Mouse (Mus musculus): ENCODE measurements around the gene Trim25. TPM values are rescaled to one million over a fixed set of nuclear protein-coding genes. Genes with fewer than 3 reads are reported as not detected.

Gene Trim25
- polyA plus RNA-seq, 1 experiment from 2014 or later, result 24.2 TPM

DNA sequence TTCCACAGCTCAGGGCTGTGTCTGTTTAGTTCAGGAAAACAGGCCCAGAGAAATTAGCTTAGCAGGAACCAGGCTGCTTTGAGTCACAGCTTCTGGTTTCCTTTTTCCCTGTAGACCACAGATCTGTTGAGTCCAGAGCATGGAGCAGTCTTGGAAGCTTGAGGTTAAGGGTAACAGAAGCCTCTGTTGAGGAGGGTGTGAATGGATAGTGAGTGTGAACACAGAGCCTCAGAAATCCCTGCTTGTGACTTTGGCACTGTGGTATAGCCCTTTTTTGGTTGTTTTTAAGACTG lies 1.3 kb downstream of the Trim25 start:
- peak overlapping the region; percentile 87 for H3K9ac ChIP-seq (ENCODE audit: low read length)
- peak overlapping the region; percentile 71 for H3K4me3 ChIP-seq (ENCODE audit: low read length)
- no peak for ATAC-seq (ENCODE audit: low read depth)
- peak overlapping the region; percentile 67 for H3K4me2 ChIP-seq (ENCODE audit: low read depth, low read length)
- H3K27me3 ChIP-seq (ENCODE audit: control insufficient read depth, insufficient read depth, low read depth, low read length), result no peaks in the 10 kb centered on the region
- peaks cover 28% of the 10 kb centered on the region for H3K4me1 ChIP-seq (replicated peaks; ENCODE audit: control insufficient read depth, insufficient read depth, low read length)
- peak overlapping the region; percentile 68 for H3K27ac ChIP-seq (ENCODE audit: low read length)
- H3K9me3 ChIP-seq (ENCODE audit: control insufficient read depth, low read length), result no peaks in the 10 kb centered on the region
- no peaks in the 10 kb centered on the region; the same call in 1 of the 2 replicates for H3K36me3 ChIP-seq (ENCODE audit: control insufficient read depth, insufficient read depth, low read length)

DNA sequence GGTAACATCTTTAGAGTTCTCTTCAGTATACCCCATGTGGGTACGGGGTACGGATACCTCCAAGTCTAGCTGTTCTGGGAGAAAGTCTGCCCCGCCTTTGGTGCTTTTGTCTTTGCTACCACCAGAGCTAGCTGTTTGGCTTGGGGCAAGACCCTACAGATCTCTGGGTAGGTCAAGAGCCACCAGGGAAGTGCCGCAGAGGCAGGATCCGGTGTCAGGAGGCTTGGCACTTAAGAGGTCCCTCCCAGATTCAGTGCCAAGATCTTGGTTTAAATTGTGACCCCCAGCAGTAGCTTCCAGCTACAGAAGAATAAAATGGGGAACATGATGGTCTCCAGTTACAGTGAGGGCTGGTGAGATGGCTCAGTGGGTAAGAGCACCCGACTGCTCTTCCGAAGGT lies 2.4 kb downstream of the Trim25 start:
- H3K4me1 ChIP-seq (replicated peaks; ENCODE audit: control insufficient read depth, insufficient read depth, low read length), result peaks cover 28% of the 10 kb centered on the region
- no peaks in the 10 kb centered on the region for H3K9me3 ChIP-seq (ENCODE audit: control insufficient read depth, low read length)
- no peaks in the 10 kb centered on the region for H3K27me3 ChIP-seq (ENCODE audit: control insufficient read depth, insufficient read depth, low read depth, low read length)
- peaks cover 4% of the 10 kb centered on the region; the same call in 1 of the 2 replicates for H3K36me3 ChIP-seq (ENCODE audit: control insufficient read depth, insufficient read depth, low read length)
- H3K9ac ChIP-seq (ENCODE audit: low read length), result no peak overlapping the region
- peak overlapping the region; percentile 67 for H3K4me2 ChIP-seq (ENCODE audit: low read depth, low read length)
- H3K27ac ChIP-seq (ENCODE audit: low read length), result no peak overlapping the region
- H3K4me3 ChIP-seq (ENCODE audit: low read length), result peak overlapping the region; percentile 1; the same call in 1 of the 2 replicates
- no peak for ATAC-seq (ENCODE audit: low read depth)
- 87% methylated on average over 7 of the region's 7 CpGs for WGBS

DNA sequence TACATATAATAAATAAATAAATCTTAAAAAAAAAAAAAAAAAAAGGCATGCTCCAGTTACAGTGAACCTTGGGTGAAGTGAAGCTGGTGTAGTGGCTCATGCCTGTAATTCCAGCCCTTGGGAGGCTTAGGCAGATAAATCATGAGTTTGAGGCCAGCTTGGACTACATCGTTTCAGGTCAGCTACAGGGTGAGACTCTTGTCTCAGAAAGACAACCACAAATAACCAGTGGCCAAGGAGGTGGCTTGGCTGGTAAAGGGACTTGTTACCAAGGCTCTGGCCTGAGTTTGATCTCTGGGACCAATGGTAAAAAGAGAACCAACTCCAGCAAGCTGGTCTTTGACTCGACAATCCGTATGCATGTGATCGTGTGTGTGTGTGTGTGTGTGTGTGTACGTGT lies 2.9 kb downstream of the Trim25 start:
- 84% methylated on average over 5 of the region's 5 CpGs for WGBS
- Histone ChIP-seq H3K4me2 (ENCODE audit: low read depth, low read length) (peak overlapping the region; percentile 45), H3K36me3 (ENCODE audit: control insufficient read depth, insufficient read depth, low read length) (peaks cover 6% of the 10 kb centered on the region; the same call in 1 of the 2 replicates), H3K9me3 (ENCODE audit: control insufficient read depth, low read length) (no peaks in the 10 kb centered on the region), H3K4me1 (replicated peaks; ENCODE audit: control insufficient read depth, insufficient read depth, low read length) (peaks cover 28% of the 10 kb centered on the region), H3K27me3 (ENCODE audit: control insufficient read depth, insufficient read depth, low read depth, low read length) (no peaks in the 10 kb centered on the region), H3K27ac (ENCODE audit: low read length) (no peak overlapping the region), H3K9ac (ENCODE audit: low read length) (no peak overlapping the region; the same call in 1 of the 2 replicates), H3K4me3 (ENCODE audit: low read length) (peak overlapping the region; percentile 1)
- ATAC-seq (ENCODE audit: low read depth), result no peak

DNA sequence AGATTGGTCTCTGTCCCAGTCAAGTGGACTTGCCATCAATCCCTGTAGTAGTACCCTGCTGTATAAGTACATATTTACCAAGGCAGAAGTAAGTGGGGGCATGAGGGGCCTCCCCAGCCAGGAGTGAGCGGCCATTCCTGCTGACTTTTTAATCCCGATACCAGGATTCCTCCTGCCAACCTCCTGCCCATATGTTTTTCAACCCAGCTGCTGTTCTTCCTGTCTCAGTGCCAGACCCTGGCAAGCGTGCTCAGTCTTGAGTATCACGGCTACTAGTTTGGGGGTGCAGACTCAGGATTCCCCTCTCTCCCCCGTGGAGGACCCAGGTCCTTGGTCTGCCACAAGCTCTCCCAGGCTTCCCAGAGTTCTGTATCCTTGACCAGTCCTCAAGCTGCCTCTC lies 3.4 kb downstream of the Trim25 start:
- no peak for ATAC-seq (ENCODE audit: low read depth)
- H3K27ac ChIP-seq (ENCODE audit: low read length), result peak overlapping the region; percentile 62
- H3K4me3 ChIP-seq (ENCODE audit: low read length), result peak overlapping the region; percentile 10
- peaks cover 28% of the 10 kb centered on the region for H3K4me1 ChIP-seq (replicated peaks; ENCODE audit: control insufficient read depth, insufficient read depth, low read length)
- WGBS, result 41% methylated on average over 5 of the region's 5 CpGs
- H3K27me3 ChIP-seq (ENCODE audit: control insufficient read depth, insufficient read depth, low read depth, low read length), result no peaks in the 10 kb centered on the region
- H3K9me3 ChIP-seq (ENCODE audit: control insufficient read depth, low read length), result no peaks in the 10 kb centered on the region
- peaks cover 7% of the 10 kb centered on the region; the same call in 1 of the 2 replicates for H3K36me3 ChIP-seq (ENCODE audit: control insufficient read depth, insufficient read depth, low read length)
- H3K4me2 ChIP-seq (ENCODE audit: low read depth, low read length), result peak overlapping the region; percentile 45
- H3K9ac ChIP-seq (ENCODE audit: low read length), result peak overlapping the region; percentile 42; the same call in 1 of the 2 replicates

DNA sequence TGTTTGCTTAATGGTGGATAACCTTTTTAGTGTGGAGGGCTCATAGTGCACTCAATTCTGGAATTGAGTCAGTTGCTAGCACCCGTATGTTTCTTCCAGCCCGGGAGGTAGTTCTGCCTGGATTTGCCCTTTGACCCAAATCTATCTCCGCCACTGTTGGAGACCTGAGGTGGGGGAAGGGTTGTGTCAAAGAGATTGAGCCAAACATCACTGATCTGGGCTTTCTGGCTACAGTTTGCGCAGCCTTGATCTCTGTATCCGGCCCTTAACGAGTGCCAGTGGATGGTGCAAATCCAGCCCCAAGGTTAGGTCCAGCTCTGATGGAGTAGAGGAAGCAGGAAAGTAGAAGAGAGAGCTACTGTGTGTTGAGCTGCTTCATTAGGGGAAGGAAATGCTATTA lies 3.9 kb downstream of the Trim25 start:
- Histone ChIP-seq H3K27ac (ENCODE audit: low read length) (peak overlapping the region; percentile 62), H3K27me3 (ENCODE audit: control insufficient read depth, insufficient read depth, low read depth, low read length) (no peaks in the 10 kb centered on the region), H3K4me2 (ENCODE audit: low read depth, low read length) (peak overlapping the region; percentile 45), H3K9ac (ENCODE audit: low read length) (0 out of 2 replicates have a peak overlapping the region, but pooled peaks have one; percentile 42), H3K4me3 (ENCODE audit: low read length) (peak overlapping the region; percentile 10; the same call in 1 of the 2 replicates), H3K36me3 (ENCODE audit: control insufficient read depth, insufficient read depth, low read length) (peaks cover 7% of the 10 kb centered on the region; the same call in 1 of the 2 replicates), H3K9me3 (ENCODE audit: control insufficient read depth, low read length) (no peaks in the 10 kb centered on the region), H3K4me1 (replicated peaks; ENCODE audit: control insufficient read depth, insufficient read depth, low read length) (peaks cover 28% of the 10 kb centered on the region)
- WGBS, result 21% methylated on average over 6 of the region's 6 CpGs
- no peak for ATAC-seq (ENCODE audit: low read depth)

DNA sequence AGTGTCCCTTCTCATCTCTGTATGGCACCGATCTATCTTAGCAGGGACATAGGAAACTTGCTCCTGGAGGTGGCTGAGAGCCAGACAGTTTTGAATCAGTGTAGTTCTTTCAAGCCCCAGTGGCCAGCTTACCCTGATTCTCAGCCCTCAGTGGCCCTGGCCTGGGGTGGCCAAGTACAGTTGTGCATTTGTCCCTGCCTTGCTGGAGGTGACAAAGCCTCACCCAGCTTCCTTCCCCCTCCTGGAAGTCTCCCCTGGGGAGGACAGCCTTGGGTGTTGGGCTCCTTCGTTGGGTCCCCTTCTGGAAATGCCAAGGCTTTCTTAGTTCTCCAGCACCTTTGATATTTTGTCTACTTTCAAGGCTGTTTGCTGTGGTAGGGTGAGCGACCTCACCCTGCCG lies 4.5 kb downstream of the Trim25 start:
- no peak overlapping the region for H3K4me3 ChIP-seq (ENCODE audit: low read length)
- H3K9ac ChIP-seq (ENCODE audit: low read length), result no peak overlapping the region
- H3K9me3 ChIP-seq (ENCODE audit: control insufficient read depth, low read length), result no peaks in the 10 kb centered on the region
- H3K4me2 ChIP-seq (ENCODE audit: low read depth, low read length), result no peak overlapping the region
- ATAC-seq (ENCODE audit: low read depth), result no peak
- peak overlapping the region; percentile 46 for H3K27ac ChIP-seq (ENCODE audit: low read length)
- H3K4me1 ChIP-seq (replicated peaks; ENCODE audit: control insufficient read depth, insufficient read depth, low read length), result peaks cover 28% of the 10 kb centered on the region
- no peaks in the 10 kb centered on the region for H3K27me3 ChIP-seq (ENCODE audit: control insufficient read depth, insufficient read depth, low read depth, low read length)
- 53% methylated on average over 4 of the region's 4 CpGs for WGBS
- peaks cover 7% of the 10 kb centered on the region; the same call in 1 of the 2 replicates for H3K36me3 ChIP-seq (ENCODE audit: control insufficient read depth, insufficient read depth, low read length)

DNA sequence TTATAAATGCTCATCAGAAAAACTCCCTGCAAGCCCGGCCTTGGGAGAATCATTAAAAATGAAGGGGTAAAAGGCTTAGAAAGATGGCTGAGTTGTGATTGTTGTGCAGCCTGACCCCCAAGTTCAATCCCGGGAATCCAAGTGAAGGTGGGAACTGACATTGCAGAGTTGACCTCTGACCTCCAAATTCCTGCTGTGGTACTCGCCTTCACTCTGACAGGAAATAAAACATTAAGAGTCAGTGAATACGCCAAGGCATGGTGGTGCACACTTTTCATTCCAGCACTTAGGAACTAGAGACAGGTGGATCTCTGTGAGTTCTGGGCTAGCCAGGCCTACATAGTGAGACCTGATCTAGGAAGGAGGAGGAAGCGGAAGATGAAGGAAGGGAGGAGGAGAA lies 6.3 kb downstream of the Trim25 start:
- ATAC-seq (ENCODE audit: low read depth), result no peak
- 54% methylated on average over 5 of the region's 5 CpGs for WGBS
- no peak overlapping the region for H3K9ac ChIP-seq (ENCODE audit: low read length)

DNA sequence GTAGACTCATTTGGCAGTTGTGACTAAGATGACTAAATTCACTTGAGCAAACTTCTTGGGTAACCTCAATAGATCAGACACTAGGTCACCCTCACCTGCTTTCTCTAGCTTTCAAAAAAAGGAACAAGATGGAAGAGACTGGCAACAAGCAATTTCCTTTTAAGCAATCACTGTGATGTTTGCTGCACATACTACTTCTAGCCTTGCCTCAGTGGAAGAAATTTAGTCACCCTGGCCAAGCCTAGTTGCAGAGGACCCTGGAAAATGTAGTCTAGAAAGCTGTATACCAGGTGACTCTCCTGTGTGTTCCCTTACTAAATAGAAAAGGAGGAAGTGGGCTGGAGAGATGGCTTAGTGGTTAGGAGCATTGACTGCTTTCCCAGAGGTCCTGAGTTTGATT lies 7.2 kb downstream of the Trim25 start:
- H3K36me3 ChIP-seq (ENCODE audit: control insufficient read depth, insufficient read depth, low read length), result peaks cover 13% of the 10 kb centered on the region
- no peak overlapping the region for H3K4me3 ChIP-seq (ENCODE audit: low read length)
- H3K4me1 ChIP-seq (replicated peaks; ENCODE audit: control insufficient read depth, insufficient read depth, low read length), result peaks cover 18% of the 10 kb centered on the region
- ATAC-seq (ENCODE audit: low read depth), result no peak
- H3K9me3 ChIP-seq (ENCODE audit: control insufficient read depth, low read length), result no peaks in the 10 kb centered on the region
- no peak overlapping the region for H3K4me2 ChIP-seq (ENCODE audit: low read depth, low read length)
- H3K27me3 ChIP-seq (ENCODE audit: control insufficient read depth, insufficient read depth, low read depth, low read length), result no peaks in the 10 kb centered on the region
- H3K9ac ChIP-seq (ENCODE audit: low read length), result no peak overlapping the region
- H3K27ac ChIP-seq (ENCODE audit: low read length), result no peak overlapping the region

More for the DNA sequence above, 6.3 kb downstream of the Trim25 start:
- H3K4me3 ChIP-seq (ENCODE audit: low read length), result no peak overlapping the region
- H3K27ac ChIP-seq (ENCODE audit: low read length), result no peak overlapping the region
- H3K4me1 ChIP-seq (replicated peaks; ENCODE audit: control insufficient read depth, insufficient read depth, low read length), result peaks cover 20% of the 10 kb centered on the region
- H3K27me3 ChIP-seq (ENCODE audit: control insufficient read depth, insufficient read depth, low read depth, low read length), result no peaks in the 10 kb centered on the region
- no peaks in the 10 kb centered on the region for H3K9me3 ChIP-seq (ENCODE audit: control insufficient read depth, low read length)
- H3K36me3 ChIP-seq (ENCODE audit: control insufficient read depth, insufficient read depth, low read length), result peaks cover 7% of the 10 kb centered on the region
- no peak overlapping the region for H3K4me2 ChIP-seq (ENCODE audit: low read depth, low read length)

DNA sequence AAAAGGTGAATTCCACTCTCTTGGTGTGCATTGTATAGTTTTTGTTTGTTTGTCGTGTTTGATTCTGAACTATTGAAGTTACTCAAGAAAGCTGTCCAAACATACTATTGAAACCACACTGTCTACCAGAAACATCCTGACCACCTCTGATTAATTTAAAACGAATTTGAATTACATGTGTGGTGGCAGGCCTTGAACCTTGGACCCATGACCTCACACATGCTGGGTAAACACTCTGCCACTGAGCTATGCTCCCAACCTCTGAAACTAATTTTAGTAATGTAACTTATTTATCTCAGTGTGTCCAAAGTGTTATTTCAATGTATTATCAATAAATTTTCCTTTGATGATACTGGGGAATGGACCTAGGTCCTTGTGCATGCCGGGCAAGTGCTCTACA lies 8.4 kb downstream of the Trim25 start:
- H3K4me3 ChIP-seq (ENCODE audit: low read length), result no peak overlapping the region
- 87% methylated on average over 3 of the region's 3 CpGs for WGBS

DNA sequence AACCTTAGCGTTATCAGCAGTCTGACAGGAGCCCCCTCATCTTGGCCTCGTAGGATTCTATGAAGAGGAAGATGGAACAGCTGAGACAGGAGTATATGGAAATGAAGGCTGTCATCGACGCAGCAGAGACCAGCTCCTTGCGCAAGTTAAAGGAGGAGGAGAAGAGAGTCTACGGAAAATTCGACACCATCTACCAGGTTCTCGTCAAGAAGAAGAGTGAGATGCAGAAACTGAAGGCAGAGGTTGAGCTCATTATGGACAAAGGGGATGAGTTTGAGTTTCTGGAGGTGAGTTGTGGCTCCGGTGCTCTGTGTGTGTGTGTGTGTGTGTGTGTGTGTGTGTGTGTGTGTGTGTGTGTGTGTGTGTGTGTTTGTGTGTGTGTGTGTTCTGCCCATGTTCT lies 9.9 kb downstream of the Trim25 start:
- ATAC-seq (ENCODE audit: low read depth), result no peak
- 79% methylated on average over 9 of the region's 9 CpGs for WGBS
- Histone ChIP-seq H3K4me3 (ENCODE audit: low read length) (no peak overlapping the region), H3K27me3 (ENCODE audit: control insufficient read depth, insufficient read depth, low read depth, low read length) (no peaks in the 10 kb centered on the region), H3K27ac (ENCODE audit: low read length) (no peak overlapping the region), H3K4me2 (ENCODE audit: low read depth, low read length) (no peak overlapping the region), H3K4me1 (replicated peaks; ENCODE audit: control insufficient read depth, insufficient read depth, low read length) (peaks cover under 1% of the 10 kb centered on the region), H3K36me3 (ENCODE audit: control insufficient read depth, insufficient read depth, low read length) (peaks cover 28% of the 10 kb centered on the region), H3K9ac (ENCODE audit: low read length) (no peak overlapping the region), H3K9me3 (ENCODE audit: control insufficient read depth, low read length) (no peaks in the 10 kb centered on the region)

More for the DNA sequence above, 8.4 kb downstream of the Trim25 start:
- no peak for ATAC-seq (ENCODE audit: low read depth)
- Histone ChIP-seq H3K9ac (ENCODE audit: low read length) (no peak overlapping the region), H3K27ac (ENCODE audit: low read length) (no peak overlapping the region), H3K4me1 (replicated peaks; ENCODE audit: control insufficient read depth, insufficient read depth, low read length) (peaks cover 12% of the 10 kb centered on the region), H3K4me2 (ENCODE audit: low read depth, low read length) (no peak overlapping the region), H3K9me3 (ENCODE audit: control insufficient read depth, low read length) (no peaks in the 10 kb centered on the region), H3K36me3 (ENCODE audit: control insufficient read depth, insufficient read depth, low read length) (peaks cover 21% of the 10 kb centered on the region), H3K27me3 (ENCODE audit: control insufficient read depth, insufficient read depth, low read depth, low read length) (no peaks in the 10 kb centered on the region)

Data from lung, embryonic 16.5 days (tissue).